Mouse (Mus musculus) lung, postnatal 36 days (tissue): Measurements from ENCODE around the gene Acta1.

Experiments
- DNase-seq: peaks from one replicate; pipeline ENCODE4 v3.0.0; 2022; ENCODE audit warnings: mixed read lengths

Acta1 gene

DNA sequence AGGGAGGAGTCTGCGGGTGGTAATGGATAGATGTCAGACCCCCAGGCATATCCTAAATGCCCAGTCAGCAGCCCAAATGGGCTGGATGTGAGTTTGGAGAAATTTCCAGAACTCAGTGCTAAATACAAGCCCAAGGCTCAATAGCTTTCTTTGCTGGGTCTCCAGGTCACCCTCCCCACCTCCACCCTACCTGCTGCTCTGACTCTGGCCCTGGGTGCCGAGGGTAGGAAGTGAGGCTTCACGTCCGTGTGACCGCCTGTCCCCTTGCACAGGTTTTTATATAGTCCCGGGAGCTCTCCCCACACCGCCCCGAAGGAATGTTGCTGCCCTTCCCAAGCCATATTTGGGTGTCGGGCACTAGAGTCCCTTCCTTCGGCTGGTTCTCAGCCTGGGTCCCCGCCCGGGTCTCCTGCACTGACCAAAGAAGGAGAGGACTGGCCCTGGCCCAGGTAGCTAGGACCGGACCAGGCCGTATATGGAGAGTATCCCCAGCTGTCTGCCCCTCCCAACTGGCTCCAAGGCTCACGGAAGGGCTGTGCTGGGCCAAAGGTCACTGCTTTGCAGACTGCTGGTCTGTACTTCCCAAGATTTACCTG is at the start of gene Acta1:
TSS of gene Acta1 (minus strand) at position 250 of the 596 bp plus-strand sequence.
- DNase-seq: no peak

DNA sequence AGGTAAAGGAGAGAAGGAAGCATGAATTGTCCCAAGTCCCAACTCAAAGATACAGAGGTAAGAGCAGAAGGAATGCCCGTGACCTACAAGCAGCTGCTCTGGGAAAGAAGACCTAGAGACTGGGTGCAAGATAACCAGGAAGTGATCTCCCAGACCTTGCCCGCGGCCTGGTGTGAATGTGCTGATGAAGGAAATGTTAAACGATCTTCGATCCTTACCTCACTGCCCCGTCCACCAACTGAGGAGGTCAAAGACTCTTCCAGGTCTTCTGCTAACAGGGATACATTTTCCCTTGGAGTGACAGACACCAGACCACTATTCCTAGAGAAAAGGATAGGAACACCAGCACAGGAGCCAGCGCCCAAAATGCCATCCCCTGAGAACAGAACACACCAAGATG is 34.5 kb upstream of the Acta1 start:
- DNase-seq: no peak

DNA sequence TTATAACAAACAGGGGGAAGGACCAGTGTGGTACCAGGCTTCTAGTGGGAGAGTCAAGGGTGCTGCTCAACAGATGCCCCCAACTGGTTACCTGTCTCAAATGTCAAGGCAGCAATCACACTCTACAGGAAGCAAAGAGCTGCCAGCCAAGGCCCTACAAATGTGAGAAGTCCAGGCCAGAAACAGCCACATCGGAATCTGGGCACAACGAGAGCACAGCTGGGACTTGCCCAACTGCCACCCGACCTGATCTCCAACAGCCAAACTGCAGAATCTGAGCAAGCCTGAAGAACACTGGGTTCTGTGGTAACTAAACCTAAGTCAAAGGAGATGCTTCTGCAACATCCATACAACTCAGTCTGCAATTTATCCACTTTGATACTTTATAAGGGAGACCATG is 31.1 kb upstream of the Acta1 start:
- DNase-seq: no peak

DNA sequence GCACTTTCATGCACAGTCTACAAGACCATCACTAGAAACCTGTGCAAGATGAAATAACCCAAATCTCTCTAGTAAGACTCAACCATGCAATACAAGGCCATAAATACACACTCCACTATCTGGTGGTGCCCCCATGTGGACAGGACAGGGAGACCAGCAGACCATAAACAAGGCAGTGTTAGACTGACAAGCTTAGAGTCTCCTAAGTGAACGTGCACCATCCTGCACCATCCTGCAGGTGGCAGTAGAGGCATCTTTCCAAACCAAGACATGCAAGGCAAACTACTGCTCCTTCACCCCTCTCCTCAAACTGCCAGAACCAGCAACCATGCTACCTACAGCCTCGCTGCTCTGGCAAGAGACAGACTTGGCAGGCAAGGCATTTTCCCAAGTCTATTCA is 30.2 kb upstream of the Acta1 start:
- peak; percentile 90 for DNase-seq

DNA sequence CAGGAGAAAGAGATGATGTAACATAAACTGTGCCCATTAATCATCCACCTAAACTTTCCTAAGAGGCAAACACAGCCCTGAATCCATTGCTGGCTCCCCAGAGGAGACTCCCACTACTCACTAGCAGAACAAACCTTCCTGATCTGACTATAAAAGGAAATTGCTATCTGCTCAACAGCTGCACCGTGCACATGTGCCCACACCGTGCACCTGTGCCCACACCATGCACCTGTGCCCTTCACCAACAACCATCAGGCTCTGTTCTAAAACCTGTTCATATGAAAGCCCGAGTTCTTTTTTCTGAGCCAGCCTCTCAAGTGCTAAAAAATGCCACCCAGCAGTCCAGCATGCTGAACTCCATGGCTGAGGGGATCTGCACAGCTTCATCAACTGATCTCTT is 20.1 kb upstream of the Acta1 start:
- DNase-seq: no peak

DNA sequence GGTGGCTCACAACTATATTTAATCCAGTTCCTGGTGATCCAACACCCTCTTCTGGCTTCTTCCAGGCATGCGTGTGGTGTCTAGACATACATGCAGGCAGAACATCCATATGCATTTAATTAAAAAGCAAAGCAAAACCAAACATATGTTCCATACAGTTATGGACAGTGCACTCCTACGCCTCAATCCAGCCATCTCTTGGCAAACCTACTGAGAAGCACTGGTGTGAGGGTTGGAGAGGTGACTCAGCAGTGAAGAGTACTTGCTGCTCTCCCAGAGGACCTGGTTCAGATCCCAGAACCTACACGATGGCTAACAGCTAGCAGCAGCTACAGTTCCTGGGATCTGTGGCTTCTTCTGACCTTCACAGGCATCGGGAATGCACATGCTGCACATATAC is 17.7 kb upstream of the Acta1 start:
- no peak for DNase-seq

DNA sequence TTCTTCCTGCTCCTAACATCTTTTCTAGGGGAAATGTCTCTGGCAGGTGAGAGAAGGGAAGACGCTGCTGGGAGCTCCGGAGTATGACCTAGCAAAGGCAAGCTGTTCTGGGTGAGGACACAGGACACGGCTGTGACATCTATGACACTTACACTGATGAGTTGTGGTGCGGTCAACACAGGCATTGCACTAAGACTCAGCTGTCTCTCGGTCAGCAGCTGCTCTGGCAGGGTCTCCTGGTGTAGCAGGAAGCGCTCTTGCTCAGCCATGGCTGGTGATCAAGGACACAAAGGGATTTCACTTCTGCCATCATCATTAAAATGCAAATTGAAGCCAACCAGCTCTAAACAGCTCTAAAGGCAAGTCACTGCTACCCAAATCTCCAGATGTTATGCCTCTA is 13.1 kb upstream of the Acta1 start:
- no peak for DNase-seq

DNA sequence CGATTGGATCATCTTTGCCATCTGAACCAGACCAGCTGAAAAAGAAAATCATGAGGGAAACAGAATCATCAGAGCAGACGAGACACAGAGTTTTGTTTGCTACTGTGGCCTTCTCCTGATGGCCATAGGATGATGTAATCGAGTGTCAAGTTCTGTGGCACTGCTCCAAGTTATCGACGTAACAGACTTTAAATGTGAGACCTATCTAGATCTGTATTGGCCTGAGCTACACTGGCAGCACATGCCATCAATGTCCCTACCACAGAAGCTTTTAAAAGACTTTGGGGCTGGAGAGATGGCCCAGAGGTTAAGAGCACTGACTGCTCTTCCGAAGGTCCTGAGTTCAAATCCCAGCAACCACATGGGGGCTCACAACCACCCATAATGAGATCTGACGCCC is 8.1 kb upstream of the Acta1 start:
- no peak for DNase-seq

DNA sequence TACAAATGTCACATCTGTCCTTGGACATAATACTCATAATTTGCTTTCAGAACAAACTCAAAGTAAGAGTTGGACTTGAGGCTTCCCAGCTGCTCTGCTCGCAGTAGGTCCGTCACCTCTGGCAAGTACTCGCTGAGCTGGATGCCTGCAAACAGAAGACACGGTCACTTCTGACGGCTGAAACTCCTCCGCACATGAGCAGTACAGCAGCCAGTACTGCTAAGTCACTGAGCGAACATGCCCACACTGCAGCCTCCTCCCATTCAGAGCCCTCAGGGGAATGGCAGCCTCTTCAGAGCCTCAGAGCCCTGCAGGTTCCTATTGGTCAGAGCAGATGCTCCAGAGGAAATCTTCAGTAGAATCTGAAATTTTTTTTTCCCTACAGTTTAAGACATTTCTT is 4.8 kb upstream of the Acta1 start:
- peak; percentile 44 for DNase-seq

DNA sequence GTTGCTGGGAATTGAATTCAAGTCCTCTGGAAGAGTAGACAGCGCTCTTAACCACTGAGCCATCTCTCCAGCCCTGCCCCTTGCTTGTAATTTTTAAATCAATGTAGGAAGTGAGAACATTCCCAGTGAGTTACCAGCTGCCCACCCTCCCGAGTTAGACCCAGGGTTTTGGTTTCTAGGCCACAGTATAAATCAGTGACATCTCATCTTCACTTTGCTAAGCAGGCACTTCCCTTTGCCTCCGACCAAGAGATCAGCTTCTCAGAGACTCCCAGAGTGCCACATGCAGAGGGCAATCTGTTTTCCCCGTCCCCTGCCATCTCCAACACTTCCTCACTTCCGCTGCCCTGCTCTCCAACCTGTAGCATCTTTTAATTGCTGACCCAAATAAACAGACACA is 4.0 kb upstream of the Acta1 start:
- no peak for DNase-seq

DNA sequence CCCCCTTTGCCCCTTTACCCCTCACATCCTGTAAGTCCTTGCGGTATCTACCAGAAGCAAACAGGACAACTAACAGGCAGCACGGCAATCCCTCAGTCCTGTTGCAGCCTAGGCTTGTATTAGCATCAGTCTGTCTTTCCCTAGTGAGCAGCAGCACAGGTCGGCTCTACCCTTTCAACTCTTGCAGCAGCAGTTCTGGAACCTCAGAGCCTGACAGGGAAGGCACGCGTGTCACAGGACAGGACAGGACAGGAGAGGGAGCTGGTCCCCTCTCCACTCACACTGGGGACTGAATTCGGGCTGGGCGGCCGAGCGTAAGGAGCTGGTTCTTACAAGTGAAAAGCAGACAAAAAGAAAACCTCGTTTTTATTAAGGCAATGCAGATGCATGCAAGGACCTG is 2.2 kb upstream of the Acta1 start:
- DNase-seq: no peak

DNA sequence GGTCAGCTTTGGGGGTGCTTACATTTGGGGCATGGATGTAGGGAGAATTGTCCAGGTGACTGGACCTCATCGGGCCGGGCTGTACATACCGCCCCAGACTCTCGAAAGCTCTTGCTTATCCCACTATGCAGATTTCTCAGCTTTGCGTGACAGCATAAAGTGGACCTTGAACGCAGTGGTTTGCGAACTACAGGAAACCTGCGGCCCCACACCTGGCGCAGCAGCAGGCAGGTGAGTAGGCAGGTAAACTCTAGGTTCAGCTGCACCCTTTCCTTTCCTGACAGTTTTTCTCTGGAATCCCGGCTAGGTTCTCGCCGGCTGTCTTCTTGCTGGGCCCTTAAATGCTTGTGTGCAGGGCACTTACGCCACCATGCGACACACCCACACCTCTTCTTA is 1.8 kb upstream of the Acta1 start:
- no peak for DNase-seq

DNA sequence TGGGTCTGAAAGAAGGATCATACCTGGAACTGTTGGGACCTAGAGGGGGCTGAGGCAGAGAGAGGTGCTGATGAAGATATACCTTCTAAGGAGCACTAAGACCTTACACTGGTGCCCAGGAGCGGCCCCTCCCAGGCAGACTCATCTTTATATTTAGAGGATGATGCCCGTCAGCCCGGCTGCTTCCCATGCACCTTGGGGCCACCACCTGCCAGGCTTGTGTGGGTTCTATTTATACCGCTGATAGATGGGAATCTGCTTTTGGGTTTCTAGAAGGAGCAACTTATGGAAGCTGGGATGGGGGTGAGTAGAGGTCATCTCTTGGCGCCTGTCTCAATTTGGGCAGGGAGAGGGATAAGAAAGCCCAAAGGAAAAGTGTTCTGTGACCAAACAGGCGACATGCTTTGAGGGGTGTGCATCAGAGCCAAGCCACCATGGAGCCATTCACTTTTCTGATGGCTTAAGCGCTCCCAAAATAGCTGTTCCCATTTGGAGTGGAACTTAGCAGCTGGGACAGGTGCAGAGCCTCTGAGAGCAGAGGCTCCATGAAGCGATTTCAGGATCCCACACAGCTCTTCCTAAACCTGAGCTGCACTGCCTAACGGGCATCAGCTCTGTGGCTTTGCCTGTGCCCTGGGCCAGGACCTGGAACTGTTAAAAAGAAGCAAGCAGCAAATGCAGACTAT is 1.3 kb upstream of the Acta1 start:
- DNase-seq: no peak

DNA sequence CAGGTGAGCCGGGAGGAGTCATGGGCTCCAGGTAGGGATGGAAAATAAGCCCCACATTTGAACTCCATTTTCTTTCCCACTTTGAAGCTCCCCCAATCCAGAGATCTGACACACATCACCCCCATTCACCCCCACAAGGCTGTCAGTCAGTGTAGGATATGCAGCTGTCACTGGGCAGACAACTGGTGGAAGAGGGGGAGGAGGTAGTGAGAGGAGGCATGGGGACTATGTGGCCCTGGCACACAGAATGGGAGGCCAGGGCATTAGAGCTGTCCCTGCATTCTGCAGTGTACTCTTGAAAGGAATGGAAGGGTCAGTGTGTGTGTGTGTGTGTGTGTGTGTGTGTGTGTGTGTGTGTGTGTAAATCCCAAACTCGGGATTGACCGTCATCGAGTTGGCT is 679 bp upstream of the Acta1 start:
- DNase-seq: no peak

DNA sequence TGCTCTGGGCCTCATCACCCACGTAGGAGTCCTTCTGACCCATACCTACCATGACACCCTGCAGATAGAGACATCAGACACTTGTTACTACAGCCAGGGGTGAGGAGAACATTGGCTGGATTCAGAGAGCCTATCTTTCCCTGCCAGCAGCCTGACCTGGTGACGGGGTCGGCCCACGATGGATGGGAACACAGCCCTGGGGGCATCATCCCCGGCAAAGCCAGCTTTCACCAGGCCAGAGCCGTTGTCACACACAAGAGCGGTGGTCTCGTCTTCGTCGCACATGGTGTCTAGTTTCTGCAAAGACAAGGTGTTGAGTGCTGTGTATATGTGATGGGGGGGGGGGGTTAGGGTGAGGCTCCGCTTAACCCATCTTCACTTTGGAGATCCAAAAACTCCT is 1.1 kb downstream of the Acta1 start:
- DNase-seq: no peak

DNA sequence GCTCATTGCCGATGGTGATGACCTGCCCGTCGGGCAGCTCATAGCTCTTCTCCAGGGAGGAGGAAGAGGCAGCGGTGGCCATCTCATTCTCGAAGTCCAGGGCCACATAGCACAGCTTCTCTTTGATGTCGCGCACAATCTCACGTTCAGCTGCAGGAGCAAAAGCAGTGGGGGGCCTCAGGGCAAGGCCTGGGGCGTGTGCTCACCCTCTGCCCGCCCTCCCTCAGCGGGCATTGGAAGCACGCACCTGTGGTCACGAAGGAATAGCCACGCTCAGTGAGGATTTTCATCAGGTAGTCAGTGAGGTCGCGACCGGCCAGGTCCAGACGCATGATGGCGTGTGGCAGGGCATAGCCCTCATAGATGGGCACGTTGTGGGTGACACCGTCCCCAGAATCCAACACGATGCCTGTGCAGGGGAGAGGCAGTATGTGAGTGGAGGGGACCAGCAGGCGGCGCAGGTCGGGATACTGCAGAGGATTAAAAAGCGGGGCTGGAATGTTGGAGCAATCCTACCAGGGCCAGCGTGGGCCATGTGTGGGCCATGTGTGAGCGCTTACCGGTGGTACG is 1.9 kb downstream of the Acta1 start:
- DNase-seq: no peak

DNA sequence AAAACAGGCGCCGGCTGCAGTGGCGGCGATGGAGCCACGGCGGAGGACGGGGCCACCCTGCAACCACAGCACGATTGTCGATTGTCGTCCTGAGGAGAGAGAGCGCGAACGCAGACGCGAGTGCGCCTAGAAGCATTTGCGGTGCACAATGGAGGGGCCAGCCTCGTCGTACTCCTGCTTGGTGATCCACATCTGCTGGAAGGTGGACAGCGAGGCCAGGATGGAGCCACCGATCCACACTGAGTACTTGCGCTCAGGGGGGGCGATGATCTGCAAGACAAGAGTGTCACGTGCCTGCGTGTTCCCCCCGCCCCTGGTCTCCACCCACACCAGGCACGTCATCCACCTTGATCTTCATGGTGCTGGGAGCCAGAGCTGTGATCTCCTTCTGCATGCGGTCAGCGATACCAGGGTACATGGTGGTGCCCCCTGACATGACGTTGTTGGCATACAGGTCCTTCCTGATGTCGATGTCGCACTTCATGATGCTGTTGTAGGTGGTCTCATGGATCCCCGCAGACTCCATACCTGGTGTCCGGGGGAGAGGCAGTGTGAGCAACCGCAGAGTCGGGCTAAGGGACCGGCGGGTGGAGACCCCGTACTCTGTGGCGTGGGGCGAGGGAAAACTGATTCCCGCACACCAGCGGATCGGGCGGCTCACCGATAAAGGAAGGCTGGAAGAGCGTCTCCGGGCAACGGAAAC is 2.5 kb downstream of the Acta1 start:
- DNase-seq: no peak

DNA sequence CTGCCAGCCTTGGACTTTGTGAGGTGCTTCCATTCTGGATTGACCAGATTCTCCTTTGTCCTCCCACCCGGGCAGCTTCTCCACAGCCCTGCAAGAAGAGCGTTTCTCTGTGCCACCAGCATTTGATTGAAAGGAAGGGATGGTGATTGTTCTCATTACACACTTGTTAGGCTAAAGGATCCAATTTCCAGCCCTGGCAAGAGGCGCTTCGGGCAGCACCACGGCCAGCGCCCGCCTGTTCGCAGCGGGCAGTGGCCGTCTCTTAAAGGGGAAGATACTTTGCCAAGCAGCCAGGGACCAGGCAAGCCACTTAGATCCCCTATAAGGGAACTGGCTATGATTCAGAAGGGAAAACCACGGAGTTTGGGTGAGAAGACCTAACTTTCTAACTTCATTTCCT is 3.3 kb downstream of the Acta1 start:
- DNase-seq: peak; percentile 18

DNA sequence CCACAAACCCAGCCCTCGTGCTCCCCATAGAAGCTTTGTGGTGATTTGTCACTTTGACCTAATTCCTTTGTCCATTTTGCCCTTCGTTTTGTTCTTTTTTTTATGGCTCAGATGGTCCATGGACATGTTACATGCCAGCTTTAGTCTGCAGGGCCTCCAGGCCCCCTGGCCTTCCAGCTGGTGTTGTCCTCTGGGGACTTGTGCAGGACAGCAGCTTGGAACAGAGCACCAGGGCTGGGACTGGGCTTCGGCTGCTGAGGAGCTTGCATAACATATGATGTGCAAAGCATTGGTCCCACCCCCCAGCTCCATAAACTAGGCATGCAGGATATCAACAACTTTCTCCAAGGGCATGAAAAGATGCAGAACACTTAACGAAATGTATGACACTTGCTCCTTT is 4.8 kb downstream of the Acta1 start:
- no peak for DNase-seq

DNA sequence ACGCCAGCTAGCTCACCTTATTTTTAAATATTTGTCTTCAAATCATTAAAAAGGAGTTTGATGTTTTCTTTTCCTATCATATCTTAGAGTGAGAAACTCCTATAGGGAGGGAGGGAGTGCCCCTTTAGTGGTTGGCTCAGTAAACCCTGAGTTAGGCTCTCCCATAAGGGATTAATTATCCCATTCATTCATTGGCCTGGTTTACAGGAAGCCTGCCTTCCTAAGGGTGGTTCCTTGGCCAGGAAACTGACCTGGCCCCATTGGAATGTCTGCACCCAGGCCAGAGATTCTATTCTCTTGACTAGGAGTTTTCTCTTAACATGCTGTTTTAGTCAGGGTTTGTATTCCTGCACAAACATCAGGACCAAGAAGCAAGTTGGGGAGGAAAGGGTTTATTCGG is 6.6 kb downstream of the Acta1 start:
- DNase-seq: no peak

DNA sequence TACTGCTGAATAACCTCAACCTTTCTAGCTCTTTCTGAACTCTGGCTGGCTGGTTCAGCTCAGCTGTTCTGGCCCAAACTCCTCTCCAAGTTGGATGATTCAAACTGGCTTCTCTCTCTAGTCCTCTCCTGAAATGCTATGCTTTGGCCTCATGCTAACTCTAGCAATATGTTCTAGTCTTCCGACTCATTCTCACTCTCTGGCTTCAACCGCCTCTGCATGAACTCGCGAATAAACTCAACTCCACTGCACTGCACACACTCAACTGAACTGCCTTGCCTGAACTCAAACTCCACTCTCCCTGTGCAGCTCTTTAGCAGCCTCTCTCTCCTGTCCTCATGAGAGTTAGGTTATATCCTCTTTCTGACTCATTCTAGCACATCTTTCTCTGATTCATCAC is 7.4 kb downstream of the Acta1 start:
- DNase-seq: no peak

DNA sequence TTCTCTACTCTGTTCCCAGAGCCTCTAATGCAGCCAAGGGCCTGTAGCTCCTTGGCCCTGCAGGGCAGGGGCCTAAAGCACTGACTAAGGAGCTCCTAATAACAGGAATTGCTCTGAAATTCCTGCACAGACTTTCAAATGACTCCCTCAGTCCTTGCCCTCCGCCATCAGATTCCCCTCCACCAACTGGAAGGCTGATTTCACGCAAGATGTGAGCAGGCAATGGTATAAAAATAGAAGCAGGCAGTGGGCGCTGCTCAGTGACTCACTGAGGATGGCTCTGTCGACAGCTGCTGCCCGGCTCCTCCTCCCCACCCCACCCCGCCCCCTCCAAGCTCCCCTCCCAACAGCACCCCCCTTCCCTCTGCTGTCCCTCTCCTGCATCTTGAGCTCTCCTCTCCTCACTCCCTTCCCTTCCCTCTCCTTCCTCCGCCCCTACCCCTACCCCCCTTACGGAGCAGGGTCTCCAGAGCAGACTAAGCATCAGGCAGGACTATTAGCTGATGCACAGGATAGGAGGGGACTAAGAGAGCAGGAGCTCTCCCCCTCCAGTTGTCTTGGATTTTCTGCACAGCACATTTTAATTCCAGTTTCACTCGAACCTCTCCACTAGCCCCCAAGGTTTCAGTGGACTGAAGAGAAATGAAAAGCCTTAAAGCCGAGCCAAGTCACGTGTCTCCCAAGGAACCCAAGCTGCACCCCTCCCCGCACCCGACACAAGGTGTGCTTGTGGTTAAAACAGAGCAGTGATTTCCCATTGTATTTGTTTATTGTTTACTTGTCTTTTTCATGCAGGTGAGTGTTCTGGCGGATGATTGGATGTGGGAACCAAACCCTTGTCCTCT is 9.6 kb downstream of the Acta1 start:
- DNase-seq: no peak

DNA sequence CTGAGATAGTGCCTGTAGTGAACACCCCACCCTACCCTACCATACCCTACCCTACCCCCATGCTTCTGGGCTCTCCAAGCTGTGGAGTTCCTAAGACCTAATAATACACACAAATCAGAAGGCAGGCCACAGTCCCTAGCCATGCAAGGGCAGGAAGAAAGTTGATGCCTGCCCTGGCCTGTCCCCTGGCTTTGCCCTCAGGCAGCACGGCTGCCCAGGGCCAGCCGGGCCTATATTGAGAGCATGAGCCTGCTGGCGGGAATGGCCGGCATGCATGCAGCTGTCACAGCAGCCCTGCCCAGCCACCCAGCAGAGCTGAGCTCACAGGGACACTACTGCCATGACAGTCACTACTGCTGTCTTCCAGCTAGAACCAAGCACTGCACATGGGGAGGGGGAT is 11.5 kb downstream of the Acta1 start:
- no peak for DNase-seq
